Mouse (Mus musculus) 3T3-L1 (cell line): ENCODE results near the gene Tmem189.

Experiments used
- DNase-seq: peaks from one replicate; pipeline ENCODE4 v3.0.0-alpha.2; 2015; ENCODE audit warnings: low read depth, low spot score

Gene Tmem189

GRCm38 (mm10) chr2:167593551-167594250 lies 95.9 kb downstream of the Tmem189 start:
- peak; percentile 62 for DNase-seq
